Mouse (Mus musculus): ENCODE measurements around the gene Meltf.

GRCm38 (mm10) chr16:31834011-31834584, 44.5 kb upstream of the Meltf start:
- TF ChIP-seq CTCF (IDR thresholded peaks at IDR 0.05; ENCODE audit: control insufficient read depth, insufficient read depth, insufficient replicate concordance, low read depth, low read length) (no peak), POLR2A (IDR thresholded peaks at IDR 0.05; ENCODE audit: control insufficient read depth, low read depth, low read length) (no peak)

All from testis, adult 2 months (tissue).